Mouse (Mus musculus) brain, embryonic 18.5 days (tissue): ENCODE measurements around the gene 9530053A07Rik.

Experiments
- DNase-seq: peaks from one replicate; pipeline ENCODE4 v3.0.0-alpha.2; 2012; ENCODE audit warnings: low read depth, low spot score

Gene 9530053A07Rik

GRCm38 (mm10) chr7:28169489-28170422 lies 40.5 kb downstream of the 9530053A07Rik start, which contains the start of gene Fbl:
Gene Fbl, plus strand, starts transcription at chr7:28169710.
- peak; percentile 87 for DNase-seq

DNA sequence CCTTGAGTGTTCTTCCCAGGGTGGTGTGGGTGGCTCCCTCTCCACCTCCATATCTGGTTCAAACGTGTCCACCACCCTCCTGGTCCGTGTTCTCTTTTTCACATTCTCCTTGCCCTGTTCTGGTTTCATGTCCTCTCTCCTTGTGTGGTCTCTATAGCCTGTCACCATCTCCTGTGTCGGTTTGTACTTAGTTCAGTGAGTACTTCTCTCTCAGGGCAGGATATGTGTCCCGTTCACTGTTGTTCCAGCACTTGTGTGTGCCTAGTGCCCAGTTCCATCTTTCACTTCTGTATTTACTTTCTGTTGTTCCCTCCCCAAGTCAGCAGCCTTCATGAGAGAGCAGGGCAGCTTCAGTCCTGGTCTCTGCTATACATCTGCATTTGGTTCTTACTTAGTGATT lies 46.1 kb downstream of the 9530053A07Rik start:
- no peak for DNase-seq

- peak; percentile 98 for DNase-seq
Observed at GRCm38 (mm10) chr7:28179228-28179627, 50.0 kb downstream of the 9530053A07Rik start, which contains the start of gene Dyrk1b. Gene Dyrk1b, plus strand, starts transcription at chr7:28179469.

- DNase-seq, result peak; percentile 93
Observed at GRCm38 (mm10) chr7:28179741-28180377, 50.6 kb downstream of the 9530053A07Rik start.

DNA sequence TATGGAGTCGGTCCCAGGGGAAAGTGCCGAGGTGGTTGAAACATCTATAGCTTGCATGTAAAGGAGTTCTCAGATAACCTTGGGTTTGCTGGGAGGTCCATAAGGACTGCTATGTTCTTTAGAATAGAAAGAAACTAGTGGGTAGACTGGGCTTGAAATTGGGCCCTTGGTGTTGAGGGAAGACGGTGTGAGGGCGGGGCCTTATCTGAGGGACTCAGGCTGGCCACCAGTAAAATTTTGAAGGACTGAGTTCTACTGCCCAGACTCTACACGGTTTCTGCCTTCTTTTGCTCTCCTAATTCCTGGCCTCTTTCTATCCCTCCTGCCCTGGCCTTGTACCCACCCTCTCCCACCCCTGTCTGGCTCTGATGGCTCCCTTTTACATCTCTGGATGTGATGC lies 51.6 kb downstream of the 9530053A07Rik start:
- no peak for DNase-seq

DNA sequence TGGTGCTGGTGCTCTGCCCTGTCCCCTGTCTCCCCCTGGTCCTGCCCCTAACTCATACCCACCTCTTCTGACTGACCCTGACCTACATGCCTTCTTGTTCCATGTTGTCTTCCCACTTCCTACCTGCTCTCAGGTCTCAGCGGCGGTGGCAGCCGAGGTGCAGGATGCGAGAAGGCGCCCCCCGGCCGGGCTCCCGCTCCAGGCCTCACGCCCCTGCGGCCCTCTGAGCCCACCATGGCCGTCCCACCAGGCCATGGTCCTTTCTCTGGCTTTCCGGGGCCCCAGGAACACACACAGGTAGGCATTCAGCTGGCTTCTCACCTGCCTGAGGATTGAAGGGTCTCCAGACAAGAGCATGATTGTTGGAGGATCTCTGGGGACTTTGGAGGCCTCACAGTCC lies 52.1 kb downstream of the 9530053A07Rik start:
- DNase-seq, result no peak

DNA sequence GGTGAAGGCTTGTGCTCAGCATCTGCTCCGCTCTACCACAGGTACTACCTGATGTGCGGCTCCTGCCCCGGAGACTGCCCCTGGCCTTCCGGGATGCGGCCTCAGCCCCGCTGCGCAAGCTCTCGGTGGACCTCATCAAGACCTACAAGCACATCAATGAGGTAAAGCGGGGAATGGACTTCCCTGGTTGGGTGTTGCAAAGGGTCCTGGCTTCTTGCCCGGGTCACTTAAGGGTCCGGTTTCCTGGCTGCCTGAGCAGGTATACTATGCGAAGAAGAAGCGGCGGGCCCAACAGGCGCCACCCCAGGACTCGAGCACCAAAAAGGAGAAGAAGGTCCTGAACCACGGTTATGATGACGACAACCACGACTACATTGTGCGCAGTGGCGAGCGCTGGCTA lies 53.1 kb downstream of the 9530053A07Rik start:
- no peak for DNase-seq

- no peak for DNase-seq
Observed at GRCm38 (mm10) chr7:28185884-28186283, 56.6 kb downstream of the 9530053A07Rik start.

- DNase-seq, result no peak
Observed at GRCm38 (mm10) chr7:28186631-28187030, 57.4 kb downstream of the 9530053A07Rik start.

DNA sequence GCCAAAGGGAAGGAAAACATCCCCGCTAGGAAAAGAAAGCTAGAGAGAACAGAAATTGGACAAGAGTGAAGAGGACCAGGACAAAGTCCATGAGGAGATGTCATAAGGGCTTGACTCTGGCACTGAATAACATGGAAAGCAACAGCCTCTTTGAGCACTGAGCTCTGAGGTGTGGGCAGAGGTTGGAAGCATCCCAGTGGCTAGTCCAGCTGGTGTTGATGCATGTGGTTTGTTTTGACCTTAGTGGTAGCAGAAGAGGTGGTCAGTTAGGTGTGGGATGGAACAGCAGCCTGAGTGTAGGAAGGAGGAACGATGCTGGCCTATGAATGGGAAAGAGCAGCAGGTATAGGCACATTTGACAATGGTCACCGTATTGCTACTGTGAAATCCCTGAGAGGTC lies 62.2 kb downstream of the 9530053A07Rik start:
- no peak for DNase-seq

DNA sequence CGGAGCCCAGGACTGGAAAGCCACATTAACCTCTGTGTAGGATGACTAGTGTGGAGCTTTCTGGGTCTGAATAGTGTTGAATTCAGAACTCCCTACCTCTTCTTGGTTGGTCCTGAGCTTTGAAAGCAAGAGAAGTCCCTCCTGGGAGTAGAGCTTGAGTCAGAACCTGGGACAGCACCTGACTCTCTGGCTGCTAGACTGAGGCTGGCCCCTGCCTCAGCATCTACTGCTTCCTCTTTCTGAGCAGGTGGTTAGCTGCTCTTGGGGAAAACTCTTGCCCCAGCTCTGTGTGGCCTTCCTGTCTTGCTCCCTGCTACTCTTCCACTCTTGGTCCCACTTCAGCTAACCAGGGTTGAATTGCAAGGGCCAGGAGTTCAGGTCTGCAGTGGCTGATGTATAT lies 62.6 kb downstream of the 9530053A07Rik start:
- no peak for DNase-seq

- DNase-seq, result no peak
Observed at GRCm38 (mm10) chr7:28195414-28196098, 66.3 kb downstream of the 9530053A07Rik start.

DNA sequence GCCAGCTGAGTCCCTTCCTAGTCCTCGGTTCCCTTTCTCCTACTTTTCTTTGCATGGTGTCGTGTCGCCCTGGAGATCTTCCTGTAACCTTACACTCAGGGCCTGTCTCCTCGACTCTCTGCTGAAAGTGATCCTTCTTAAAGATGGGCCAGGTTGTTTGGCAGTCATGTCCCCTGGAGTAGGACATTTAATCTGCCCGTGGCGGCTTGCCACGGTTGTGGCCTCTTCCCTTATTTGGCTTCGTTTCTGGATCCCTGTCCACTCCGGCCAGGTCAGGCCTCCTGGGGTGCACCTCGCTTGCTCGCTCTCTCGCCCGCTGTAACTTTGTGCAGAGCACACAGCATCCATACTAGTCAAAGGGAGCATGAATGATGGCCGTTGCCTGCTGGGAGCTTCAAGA lies 67.3 kb downstream of the 9530053A07Rik start:
- DNase-seq, result no peak

- no peak for DNase-seq
Observed at GRCm38 (mm10) chr7:28199054-28199453, 69.8 kb downstream of the 9530053A07Rik start.

GRCm38 (mm10) chr7:28203207-28204108 lies 74.2 kb downstream of the 9530053A07Rik start:
- DNase-seq, result no peak

DNA sequence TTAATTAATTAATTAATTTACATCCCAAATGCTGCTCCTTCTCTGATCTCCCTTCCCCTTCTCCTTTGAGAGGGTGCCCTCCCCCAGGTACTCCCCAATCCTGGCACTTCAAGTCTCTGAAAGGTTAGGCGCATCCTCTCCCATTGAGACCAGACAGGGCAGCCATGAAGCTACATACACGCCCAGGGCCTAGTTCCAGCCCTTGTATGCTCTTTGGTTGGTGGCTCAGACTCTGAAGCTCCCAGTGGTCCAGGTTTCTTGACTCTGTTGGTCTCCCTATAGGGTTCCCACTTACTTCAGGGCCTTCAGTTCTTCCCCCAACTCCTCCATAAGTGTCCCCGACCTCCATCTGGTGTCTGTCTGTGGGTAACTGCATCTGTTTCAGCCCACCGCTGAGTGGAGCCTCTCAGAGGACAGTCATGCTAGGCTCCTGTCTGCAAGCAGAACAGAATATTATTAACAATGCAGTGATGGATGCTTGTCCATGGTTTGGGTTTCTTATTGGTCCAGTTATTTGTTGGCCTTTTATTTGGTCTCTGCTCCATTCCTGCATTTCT lies 76.9 kb downstream of the 9530053A07Rik start:
- no peak for DNase-seq

GRCm38 (mm10) chr7:28208396-28208987 lies 79.2 kb downstream of the 9530053A07Rik start:
- DNase-seq, result no peak

- peak; percentile 60 for DNase-seq
Observed at GRCm38 (mm10) chr7:28208988-28209508, 79.8 kb downstream of the 9530053A07Rik start.

DNA sequence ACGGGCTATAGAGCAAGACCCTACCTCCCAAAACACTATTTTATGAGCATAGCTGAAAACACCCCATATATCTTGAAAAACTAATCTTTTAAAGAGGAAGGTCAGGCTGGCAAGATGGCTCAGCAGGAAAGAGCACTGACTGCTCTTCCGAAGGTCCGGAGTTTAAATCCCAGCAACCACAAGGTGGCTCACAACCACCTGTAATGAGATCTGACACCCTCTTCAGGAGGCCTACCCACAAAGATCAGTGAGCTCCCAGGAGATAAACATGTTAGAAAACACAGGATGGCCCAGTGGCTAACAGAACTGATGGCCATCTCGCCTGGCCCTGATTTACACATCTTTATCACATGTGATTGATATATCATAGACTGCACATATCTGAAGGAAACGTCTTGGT lies 81.5 kb downstream of the 9530053A07Rik start:
- no peak for DNase-seq

- DNase-seq, result no peak
Observed at GRCm38 (mm10) chr7:28214142-28214541, 84.9 kb downstream of the 9530053A07Rik start.
